Comparison of ENCODE assay signal across 23 mouse cellular contexts in genomic region chr14:86254196-86254595, GRCm38 (mm10).
DNase-seq lines count a peak whose midpoint lies in the region; ATAC-seq and TF ChIP-seq lines count a peak whose summit lies in the region.
"Had no signal": no experiment of that assay in that cellular context is flagged by ENCODE, and none has a peak within 500 bp of the region (broad histone marks: within the 10 kb centered on the region; RNA-seq: fewer than 3 reads in every experiment).

No protein-coding gene starts in this region.

- no peaks in the 10 kb centered on the region for H3K36me3 ChIP-seq in embryonic facial prominence, embryonic 14.5 days (ENCODE audit: control insufficient read depth, insufficient read depth, low read length)
- no peaks in the 10 kb centered on the region for H3K36me3 ChIP-seq in embryonic facial prominence, embryonic 10.5 days (replicated peaks)
- H3K36me3 ChIP-seq: embryonic facial prominence, embryonic 12.5 days; G1E; heart, embryonic 13.5 days; hindbrain, embryonic 15.5 days had no signal

- H3K27ac ChIP-seq in embryonic facial prominence, embryonic 14.5 days (replicated peaks; ENCODE audit: low read depth, low read length): no peak overlapping the region
- no peak overlapping the region for H3K27ac ChIP-seq in embryonic facial prominence, embryonic 10.5 days (replicated peaks)
- H3K27ac ChIP-seq: embryonic facial prominence, embryonic 12.5 days; forebrain, embryonic 13.5 days; heart, embryonic 13.5 days; hindbrain, embryonic 15.5 days had no signal

- peak; percentile 12 for DNase-seq in embryonic facial prominence, embryonic 14.5 days (ENCODE audit: low spot score)
- DNase-seq in embryonic facial prominence, embryonic 10.5 days (ENCODE audit: low spot score): no peak
- DNase-seq in ovary, postnatal 36 days (ENCODE audit: low spot score): peak; percentile 12
- DNase-seq in ovary, postnatal 10 days (ENCODE audit: low spot score): no peak
- DNase-seq in Patski (ENCODE audit: low read depth, low spot score): peak; percentile 38
- no peak for DNase-seq in gastrocnemius, postnatal 25 days
- no peak for DNase-seq in left cerebral cortex, adult 8-10 months (ENCODE audit: low spot score in 2 of 2)
- DNase-seq in layer of hippocampus, postnatal 10 days (ENCODE audit: low spot score in 2 of 2): no peak
- DNase-seq: adrenal gland, adult 8-10 months; cerebellum, adult 11 months; cerebellum, adult 8-10 months; cerebellum, postnatal 14 days; embryo, embryonic 11 days; forebrain, postnatal 0 days; gastrocnemius, postnatal 36 days; heart, adult 11 months; heart, postnatal 36 days had no signal

- no peak overlapping the region for H3K4me2 ChIP-seq in embryonic facial prominence, embryonic 14.5 days (ENCODE audit: low read depth, low read length)
- H3K4me2 ChIP-seq: embryonic facial prominence, embryonic 12.5 days; forebrain, embryonic 13.5 days; heart, embryonic 13.5 days; hindbrain, embryonic 15.5 days had no signal

- in situ Hi-C loops in Patski (cut with MboI; ENCODE audit: low pct_unique_long_range_greater_than_20kb): no loop called here

- H3K4me3 ChIP-seq in embryonic facial prominence, embryonic 14.5 days (ENCODE audit: low read depth, low read length): no peak overlapping the region
- H3K4me3 ChIP-seq in embryonic facial prominence, embryonic 10.5 days: no peak overlapping the region
- H3K4me3 ChIP-seq: embryonic facial prominence, embryonic 12.5 days; forebrain, embryonic 13.5 days; heart, embryonic 13.5 days; hindbrain, embryonic 15.5 days had no signal

- TF ChIP-seq CTCF in Patski (IDR thresholded peaks at IDR 0.05): no peak

- no peaks in the 10 kb centered on the region for H3K27me3 ChIP-seq in embryonic facial prominence, embryonic 14.5 days (replicated peaks; ENCODE audit: control insufficient read depth, insufficient read depth, low read length)
- no peaks in the 10 kb centered on the region for H3K27me3 ChIP-seq in embryonic facial prominence, embryonic 10.5 days (replicated peaks; ENCODE audit: low read depth, poor library complexity, severe bottlenecking)
- H3K27me3 ChIP-seq in Patski: no peaks in the 10 kb centered on the region
- H3K27me3 ChIP-seq: embryonic facial prominence, embryonic 12.5 days; forebrain, embryonic 13.5 days; heart, embryonic 13.5 days; hindbrain, embryonic 15.5 days had no signal

- no peaks in the 10 kb centered on the region for H3K4me1 ChIP-seq in embryonic facial prominence, embryonic 14.5 days (ENCODE audit: control insufficient read depth, insufficient read depth, low read length)
- no peaks in the 10 kb centered on the region for H3K4me1 ChIP-seq in embryonic facial prominence, embryonic 10.5 days
- H3K4me1 ChIP-seq: embryonic facial prominence, embryonic 12.5 days; forebrain, embryonic 13.5 days; heart, embryonic 13.5 days; hindbrain, embryonic 15.5 days had no signal

- H3K9me3 ChIP-seq in embryonic facial prominence, embryonic 14.5 days (ENCODE audit: control insufficient read depth, low read length): no peaks in the 10 kb centered on the region
- no peaks in the 10 kb centered on the region for H3K9me3 ChIP-seq in embryonic facial prominence, embryonic 10.5 days
- H3K9me3 ChIP-seq: embryonic facial prominence, embryonic 12.5 days; forebrain, embryonic 13.5 days; heart, embryonic 13.5 days; hindbrain, embryonic 15.5 days had no signal

- 60% methylated on average over 1 of the region's 1 CpGs for WGBS in embryonic facial prominence, embryonic 14.5 days
- 68% methylated on average over 1 of the region's 1 CpGs for WGBS in embryonic facial prominence, embryonic 10.5 days

- ATAC-seq in embryonic facial prominence, embryonic 14.5 days (ENCODE audit: low read depth): no peak
- peak; percentile 98 for ATAC-seq in Patski
- ATAC-seq: CD4-positive, CD25-positive, alpha-beta regulatory T cell, adult 4 months; forebrain, embryonic 13.5 days; forebrain, postnatal 0 days had no signal

- CTCF ChIA-PET in Patski (lab: Charles Lee): no interaction called here

- POLR2A ChIA-PET in Patski (lab: Charles Lee): no interaction called here

- no peak overlapping the region for H3K9ac ChIP-seq in embryonic facial prominence, embryonic 14.5 days (ENCODE audit: low read depth, low read length)
- H3K9ac ChIP-seq: embryonic facial prominence, embryonic 12.5 days; forebrain, embryonic 13.5 days; forebrain, postnatal 0 days; heart, embryonic 13.5 days; hindbrain, embryonic 15.5 days had no signal

Comparison
In these comparisons a context has a peak if more than half of its experiments do, and no peak if none do; other contexts are left out.
1. DNase-seq: peak in embryonic facial prominence, embryonic 14.5 days (single experiment), ovary, postnatal 36 days (single experiment) and Patski (single experiment); none in embryonic facial prominence, embryonic 10.5 days (single experiment), ovary, postnatal 10 days (single experiment), gastrocnemius, postnatal 25 days (single experiment), left cerebral cortex, adult 8-10 months (0 of 2) and layer of hippocampus, postnatal 10 days (0 of 2).